Mouse (Mus musculus): ENCODE results near the gene Rgs9.

DNA sequence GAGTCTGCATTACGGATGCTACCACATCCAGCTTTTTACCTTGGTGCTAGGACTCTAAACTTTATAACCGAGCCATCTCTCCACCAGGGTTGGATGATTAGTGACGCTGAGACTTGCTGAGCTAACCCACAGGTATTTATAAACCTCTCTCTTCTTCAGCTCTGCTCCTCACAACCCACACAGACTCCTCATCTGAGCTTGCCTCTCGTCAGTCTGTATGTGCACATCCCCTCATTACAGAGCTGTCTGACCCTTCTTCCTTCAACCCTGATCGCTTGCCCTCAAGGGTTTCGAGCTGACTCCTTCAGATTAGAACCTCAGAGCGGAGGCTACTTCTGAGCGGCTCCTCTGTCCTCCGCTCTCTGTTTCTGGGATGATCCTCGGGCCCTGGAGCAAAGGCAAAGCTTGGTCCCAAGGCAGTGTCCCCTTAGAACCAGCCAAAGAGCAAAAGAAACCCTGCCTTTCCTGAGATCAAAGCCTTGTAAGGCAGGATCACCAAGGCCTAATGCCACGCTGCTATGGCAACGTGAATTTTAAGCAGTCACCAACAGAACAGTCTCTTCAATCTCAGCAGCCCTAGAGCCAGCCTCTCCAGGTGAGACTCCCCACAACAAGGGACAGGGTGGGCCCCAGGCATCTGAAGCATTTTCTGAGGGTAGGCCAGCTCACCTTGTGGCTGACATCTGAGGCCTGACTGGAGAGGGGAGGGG, 79.9 kb downstream of the Rgs9 start:
- TF ChIP-seq POLR2A (IDR thresholded peaks at IDR 0.05; ENCODE audit: low read depth, low read length) = no peak
- TF ChIP-seq CTCF (IDR thresholded peaks at IDR 0.05; ENCODE audit: extremely low read depth, insufficient read depth, insufficient read length, insufficient replicate concordance) = no peak

Data from spleen, adult 2 months (tissue).